Mouse (Mus musculus) common myeloid progenitor, adult 5-6 weeks (primary cell): ENCODE data around the gene Slc2a10. TPM values are rescaled to one million over a fixed set of nuclear protein-coding genes. Genes with fewer than 3 reads are reported as not detected.
A peak's percentile ranks its signal among the peaks of the same experiment; 100 is the strongest.

Experiments used
- ATAC-seq: replicated peaks from 2 replicates; pipeline ENCODE4 v1.8.0; 2016; ENCODE audit warnings: low read depth, mild to moderate bottlenecking, moderate TSS enrichment, inconsistent platforms; ENCODE audit not compliant: poor library complexity, severe bottlenecking
- total RNA-seq: library from RNA; stranded (forward); fragments of 200-1000, 187-1606 nt; gene quantifications from 2 replicates; pipeline ENCODE4 v1.2.3, GENCODE M21; 2017

Gene Slc2a10
- 0.15 and 0.64 TPM in 2 replicates for total RNA-seq

DNA sequence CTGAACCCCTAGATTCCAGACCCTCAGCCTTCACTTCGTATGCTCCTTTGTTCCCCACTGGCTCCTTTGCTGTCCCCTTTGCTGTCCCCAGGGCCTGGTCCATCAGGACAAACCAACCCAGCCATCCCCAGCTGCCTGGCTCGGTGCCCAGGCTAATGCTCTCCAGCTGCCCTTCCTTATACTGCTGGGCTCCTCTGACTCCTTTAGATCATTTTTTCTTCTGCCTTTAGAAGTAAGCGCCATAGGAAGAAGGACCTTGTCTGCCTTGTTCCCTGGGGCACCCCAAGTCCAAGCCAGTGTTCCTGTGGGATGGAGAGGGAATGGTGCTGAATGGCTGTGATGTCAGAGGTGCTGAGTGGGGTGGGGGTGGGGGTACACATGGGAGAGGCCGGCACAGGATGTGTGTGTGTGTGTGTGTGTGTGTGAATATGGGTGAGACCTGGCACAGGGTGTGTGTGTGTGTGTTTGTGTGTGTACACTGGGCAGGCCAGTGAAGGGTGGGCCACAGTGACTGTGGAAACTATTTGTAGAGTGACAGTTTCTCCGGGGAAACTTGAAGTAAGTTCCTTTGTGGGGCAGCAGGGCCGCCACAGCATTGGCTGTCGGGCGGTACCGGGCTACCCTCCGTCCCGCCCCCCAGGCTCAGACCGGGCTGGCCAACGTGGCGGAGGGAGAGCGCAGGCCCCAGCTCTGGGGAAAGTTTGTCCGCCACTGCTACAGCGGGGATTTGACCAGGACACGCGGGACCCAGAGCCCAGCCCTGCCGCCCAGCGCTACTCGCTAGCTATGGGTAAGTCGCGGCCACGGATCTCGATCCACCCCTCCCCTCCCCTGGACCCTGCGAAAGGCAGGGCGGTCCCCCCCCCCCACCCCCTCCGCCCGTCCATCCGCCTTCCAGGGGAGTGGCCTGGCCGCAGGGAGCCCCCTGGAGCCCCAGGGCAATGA is at the start of gene Slc2a10:
TSS of gene Slc2a10 (plus strand) at position 529 of the 945 bp plus-strand sequence.
- peak; percentile 87 for ATAC-seq

GRCm38 (mm10) chr2:165456710-165457109 is 46.9 kb upstream of the Slc2a10 start:
- ATAC-seq, result peak; percentile 34

- ATAC-seq, result no peak
Measured at GRCm38 (mm10) chr2:165458189-165458588, 45.4 kb upstream of the Slc2a10 start.

GRCm38 (mm10) chr2:165459663-165460062 is 43.9 kb upstream of the Slc2a10 start:
- no peak for ATAC-seq

DNA sequence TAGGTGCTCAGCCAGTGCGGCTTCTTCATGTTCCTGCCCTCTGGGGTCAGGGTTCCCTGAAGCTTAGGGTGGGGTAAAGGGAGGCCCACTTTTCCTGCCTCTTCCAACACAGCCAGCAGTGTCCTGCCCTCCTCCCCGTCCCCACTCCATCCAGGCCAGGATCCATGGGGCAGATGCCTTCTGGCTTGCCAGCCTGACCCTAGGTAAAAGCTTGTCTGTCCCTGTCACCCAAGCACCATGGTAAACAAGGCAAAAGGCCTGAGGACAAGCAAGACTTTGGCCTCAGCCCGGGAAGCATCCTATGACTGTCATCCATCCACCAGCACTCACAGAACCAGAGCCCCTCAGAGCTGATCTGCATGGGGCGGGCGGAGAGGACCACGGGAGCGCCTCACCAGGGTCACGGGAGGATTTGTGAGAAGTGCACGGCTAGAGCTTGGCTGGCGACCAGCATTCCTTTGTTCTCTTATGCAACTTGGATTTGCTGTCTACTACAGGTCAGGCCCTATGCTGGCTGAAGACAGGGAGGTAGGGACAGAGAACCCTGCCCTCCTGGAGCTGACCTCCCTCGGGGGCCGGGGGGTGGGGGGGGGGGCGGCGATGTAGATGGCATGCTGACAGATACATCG is 35.6 kb upstream of the Slc2a10 start:
- no peak for ATAC-seq

DNA sequence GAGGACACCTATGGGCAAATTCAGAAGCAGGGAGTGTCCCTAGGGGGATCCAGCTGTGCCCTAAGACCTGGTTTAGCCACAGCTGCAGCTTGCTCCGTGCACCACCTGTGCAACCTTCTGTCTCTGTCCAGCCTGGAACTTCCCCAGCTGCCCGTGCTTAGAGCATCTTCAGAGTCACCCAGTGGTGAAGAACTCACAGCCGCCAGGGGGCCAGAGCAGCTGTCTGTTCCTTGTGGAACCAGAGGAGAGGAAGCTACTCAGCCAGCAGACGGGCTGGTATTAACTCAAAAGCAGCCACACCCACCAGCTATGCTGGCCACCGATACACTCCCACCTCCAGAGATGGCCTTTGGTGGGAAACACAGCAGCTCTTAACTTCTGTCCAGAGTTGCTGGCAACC is 33.4 kb upstream of the Slc2a10 start:
- ATAC-seq, result peak; percentile 72

- no peak for ATAC-seq
Measured at GRCm38 (mm10) chr2:165471943-165472342, 31.6 kb upstream of the Slc2a10 start.

- no peak; the same call in 1 of the 2 replicates for ATAC-seq
Measured at GRCm38 (mm10) chr2:165473003-165473402, 30.6 kb upstream of the Slc2a10 start, which contains the start of gene Slc13a3. Slc13a3 (minus strand) TSS chr2:165473230.

GRCm38 (mm10) chr2:165475412-165475811 is 28.2 kb upstream of the Slc2a10 start:
- ATAC-seq, result no peak

DNA sequence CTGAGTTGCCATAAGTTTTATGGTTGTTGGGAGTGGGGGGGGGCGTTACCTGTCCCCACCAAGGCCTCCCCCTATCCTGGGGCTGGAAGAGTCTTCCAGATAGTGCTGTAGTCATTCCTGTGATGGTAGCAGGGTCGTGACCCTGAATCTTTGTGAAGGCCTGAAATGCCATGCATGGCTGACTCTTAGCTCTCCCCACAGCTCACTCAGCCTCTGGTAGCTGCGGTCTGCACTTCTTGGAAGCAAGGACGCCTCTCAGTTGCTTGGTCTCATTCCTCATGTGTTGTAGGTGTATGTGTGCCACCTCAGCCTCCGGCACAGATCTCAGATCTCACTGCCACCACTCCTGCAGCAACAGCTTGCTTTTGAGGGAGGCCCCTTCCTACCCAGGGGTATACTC is 27.7 kb upstream of the Slc2a10 start:
- ATAC-seq, result no peak

DNA sequence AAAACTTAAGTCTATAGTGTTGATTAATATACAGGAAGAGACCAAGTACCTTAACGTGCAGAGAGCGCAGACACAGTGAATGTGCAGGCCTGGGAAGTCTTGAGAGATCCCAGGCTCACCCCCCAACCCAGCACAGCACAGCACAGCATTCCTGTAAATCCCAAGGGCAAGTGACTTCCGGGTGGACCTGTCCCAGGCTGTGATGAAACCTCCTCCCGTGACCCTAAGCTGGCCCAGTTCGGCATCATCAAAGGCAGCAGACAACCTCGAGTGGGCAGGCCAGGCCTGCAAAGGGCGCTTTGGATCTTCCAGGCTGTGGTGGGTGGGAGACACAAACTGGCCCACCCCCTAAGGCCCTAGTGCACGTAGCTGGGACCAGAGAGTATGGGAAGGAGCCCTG is 21.6 kb upstream of the Slc2a10 start:
- ATAC-seq, result no peak

GRCm38 (mm10) chr2:165484152-165484551 is 19.4 kb upstream of the Slc2a10 start:
- no peak for ATAC-seq

DNA sequence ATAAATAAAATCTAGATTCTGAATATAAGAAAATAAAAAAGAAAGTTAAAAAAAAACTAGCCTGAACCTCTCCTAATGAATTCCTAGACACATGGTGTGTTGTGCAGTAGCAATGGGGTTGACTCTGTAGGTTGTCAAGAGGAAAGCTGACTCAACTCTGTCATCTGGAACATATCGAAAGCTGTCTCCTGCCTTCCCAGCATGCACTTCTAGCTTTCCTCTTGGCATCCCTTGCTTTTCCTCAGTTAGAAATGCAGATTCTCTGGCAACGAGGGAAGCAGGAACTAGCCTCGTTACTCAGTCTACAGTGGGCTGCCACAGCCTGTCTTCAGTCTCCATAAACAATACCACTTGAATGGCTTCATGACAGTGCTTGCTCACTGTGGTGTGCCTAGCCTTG is 17.8 kb upstream of the Slc2a10 start:
- no peak for ATAC-seq

DNA sequence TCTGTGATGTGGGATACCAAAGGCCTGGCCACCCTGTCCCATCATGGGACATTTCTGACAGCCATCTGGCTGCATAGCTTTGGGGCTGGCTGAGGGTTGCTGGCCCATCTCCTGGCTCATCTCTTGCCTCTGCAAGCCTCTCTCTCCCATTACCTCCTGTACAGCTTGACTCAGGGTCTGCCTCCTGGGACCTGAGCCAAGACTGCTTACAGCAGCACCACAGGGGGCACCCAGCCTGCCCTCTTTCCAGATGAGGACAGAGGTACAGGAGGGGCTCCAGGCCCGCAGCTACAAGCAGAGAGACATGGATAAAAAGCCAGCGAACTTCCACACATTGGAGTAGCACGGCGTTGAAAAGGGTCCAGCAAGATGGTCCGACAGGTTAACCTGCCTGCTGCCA is 17.2 kb upstream of the Slc2a10 start:
- no peak for ATAC-seq

DNA sequence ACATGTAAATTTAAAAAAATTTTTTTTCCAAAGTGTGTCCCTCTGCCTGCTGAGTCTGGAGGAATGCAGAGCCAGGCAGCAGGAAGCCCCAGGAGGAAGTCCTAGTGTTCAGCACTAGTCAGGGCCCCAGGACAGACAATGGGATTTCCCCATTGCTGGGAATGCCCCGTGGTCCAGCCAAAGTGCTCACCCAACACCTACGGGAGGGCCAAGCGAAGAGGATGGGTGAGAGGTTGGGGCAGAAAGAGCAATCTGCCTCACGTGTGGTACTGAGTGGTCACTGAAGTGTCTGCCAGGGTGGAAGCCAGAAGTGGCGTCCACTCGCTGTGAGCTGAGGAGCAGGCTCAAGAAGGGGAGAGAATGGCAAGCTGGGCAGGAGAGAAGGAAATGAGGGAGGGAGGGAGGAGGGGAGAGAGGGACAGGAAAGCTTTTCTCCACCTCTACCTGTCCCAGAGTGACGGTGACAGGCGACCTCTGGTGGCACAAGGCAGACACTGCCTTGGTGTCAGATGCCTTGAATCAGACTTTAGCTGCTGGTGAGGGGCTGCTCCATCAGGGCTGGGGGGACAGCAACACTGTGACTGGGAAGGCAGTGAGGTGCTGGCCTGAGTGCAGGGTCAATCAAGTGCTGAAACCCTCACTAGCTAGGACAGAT is 16.6 kb upstream of the Slc2a10 start:
- peak; percentile 64 for ATAC-seq

DNA sequence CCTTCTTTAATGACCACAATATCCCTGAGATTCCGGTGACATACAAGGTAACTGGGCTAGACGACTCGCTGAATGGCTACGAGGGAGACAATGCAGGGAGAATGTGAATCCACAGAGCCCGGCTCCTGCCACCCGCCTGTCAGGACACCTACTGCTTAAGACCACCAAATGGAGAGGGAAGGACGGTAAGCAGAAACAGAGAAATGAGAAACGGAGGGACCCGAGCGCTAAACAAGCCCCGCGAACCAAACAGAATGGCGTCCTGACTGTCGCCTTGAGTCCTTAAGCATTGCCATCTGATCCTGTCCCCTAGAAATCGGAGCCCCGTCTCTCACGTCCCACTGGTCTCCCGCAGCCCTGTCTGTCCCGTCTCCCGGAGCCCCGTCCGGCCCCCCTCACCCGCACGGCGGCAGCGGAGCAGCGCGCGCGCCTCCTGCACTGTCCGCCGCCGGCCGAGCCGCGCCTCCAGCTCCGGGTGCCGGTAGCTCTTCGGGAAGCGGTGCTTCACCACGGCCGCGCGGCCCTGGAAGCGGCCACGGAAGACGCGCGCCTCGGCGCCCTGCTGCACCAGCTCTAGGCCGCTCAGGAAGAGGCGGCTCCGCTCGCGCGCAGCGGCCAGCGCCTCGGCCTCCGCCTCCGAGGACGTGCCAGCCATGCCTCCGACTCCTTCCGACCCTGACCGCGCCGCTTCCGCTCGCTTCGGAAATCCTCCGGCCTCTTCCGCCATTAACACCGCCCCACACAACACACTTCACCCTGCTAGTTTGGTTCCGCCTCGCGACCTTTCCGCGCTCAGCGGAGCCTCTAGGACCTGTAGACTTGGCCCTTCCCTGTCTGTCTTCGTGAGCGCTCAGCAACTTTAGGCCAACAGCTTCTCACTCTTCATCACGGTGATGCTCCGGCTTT is 10.7 kb upstream of the Slc2a10 start, which contains the start of gene Trp53rka:
TSS of gene Trp53rka (minus strand) at position 677 of the 906 bp plus-strand sequence.
- peak; percentile 89 for ATAC-seq

DNA sequence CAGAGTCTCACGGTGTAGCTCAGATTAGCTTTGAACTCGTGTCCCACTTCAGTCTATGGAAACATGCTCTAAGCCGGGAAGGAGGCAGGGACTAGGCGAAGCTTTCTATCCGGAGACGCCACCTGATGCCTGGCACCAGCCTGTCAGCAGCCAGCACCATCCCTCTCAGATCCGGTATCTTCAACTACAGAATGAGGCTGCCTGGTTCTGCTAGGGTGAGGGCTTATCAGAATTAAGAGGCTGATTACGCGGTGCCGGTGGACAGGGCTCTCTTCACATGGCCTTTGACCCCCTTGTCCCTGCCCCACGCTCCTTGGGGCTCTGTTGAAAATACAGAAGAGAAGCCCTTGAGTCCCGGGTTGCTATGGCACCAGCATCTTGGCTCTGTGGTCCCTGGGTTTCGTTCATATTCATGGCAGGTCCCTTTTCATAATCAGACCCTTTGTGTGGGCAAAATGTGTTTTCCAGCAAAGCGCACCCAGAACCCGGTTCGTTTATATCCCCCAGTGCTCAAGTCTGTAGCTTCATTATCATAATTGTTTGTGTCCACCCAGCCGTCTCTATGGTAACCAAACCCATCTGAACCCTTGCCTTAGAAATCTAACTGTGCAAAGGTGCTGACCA is 9.9 kb upstream of the Slc2a10 start:
- peak; percentile 1; the same call in 1 of the 2 replicates for ATAC-seq

DNA sequence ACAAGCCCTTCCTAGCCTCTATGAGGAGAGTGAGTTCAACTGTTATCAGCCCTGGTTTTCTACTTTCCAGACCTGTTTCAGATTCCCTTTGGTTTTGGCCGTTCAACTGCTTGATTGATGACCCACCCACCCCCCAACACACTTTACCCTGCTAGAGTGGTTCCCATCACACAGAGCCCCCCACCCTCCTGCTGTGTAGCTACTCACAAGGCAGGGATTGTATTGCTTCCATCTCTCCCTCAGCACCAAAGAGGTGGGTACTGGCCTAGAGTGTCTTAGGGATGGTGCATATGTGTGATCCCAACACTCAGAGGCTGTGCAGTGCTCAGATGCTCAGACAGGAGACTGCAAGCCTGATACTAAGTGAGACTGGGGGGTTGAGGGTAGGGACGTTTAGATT is 9.1 kb upstream of the Slc2a10 start:
- no peak for ATAC-seq

GRCm38 (mm10) chr2:165496251-165496650 is 7.3 kb upstream of the Slc2a10 start:
- ATAC-seq, result peak; percentile 52
